In genomic region chr6:129423734-129424072, GRCm38 (mm10) we compare ENCODE assay signal across 9 mouse cellular contexts. TPM values are rescaled to one million over a fixed set of nuclear protein-coding genes. Genes with fewer than 3 reads are reported as not detected.
DNase-seq lines count a peak whose midpoint lies in the region; ATAC-seq and TF ChIP-seq lines count a peak whose summit lies in the region.
"Had no signal": no experiment of that assay in that cellular context is flagged by ENCODE, and none has a peak within 500 bp of the region (broad histone marks: within the 10 kb centered on the region; RNA-seq: fewer than 3 reads in every experiment).

No protein-coding gene starts in this region.

- intact Hi-C loops in heart, postnatal 25 days (cut with DNase I) = no loop called here

- no peak overlapping the region for H3K4me3 ChIP-seq in CH12.LX (replicated peaks in 1 of 3; ENCODE audit: low read depth in 2 of 3, low read length in 2 of 3, poor library complexity in 1 of 3)
- H3K4me3 ChIP-seq in forebrain, embryonic 13.5 days = no peak overlapping the region
- no peak overlapping the region for H3K4me3 ChIP-seq in liver, postnatal 0 days (ENCODE audit: low read depth, low read length)

- 12% methylated on average over 1 of the region's 1 CpGs for WGBS in forebrain, embryonic 13.5 days
- WGBS in liver, postnatal 0 days (ENCODE audit: insufficient replicate concordance) = 4% methylated on average over 1 of the region's 1 CpGs

- peak overlapping the region; percentile 29; the same call in 1 of the 2 replicates for H3K4me2 ChIP-seq in CH12.LX (ENCODE audit: insufficient read depth, low read depth, poor library complexity, severe bottlenecking)
- no peak overlapping the region; the same call in 1 of the 2 replicates for H3K4me2 ChIP-seq in forebrain, embryonic 13.5 days
- H3K4me2 ChIP-seq in liver, postnatal 0 days (ENCODE audit: low read depth, low read length) = no peak overlapping the region

- no peak overlapping the region for H3K27ac ChIP-seq in CH12.LX (ENCODE audit: insufficient read depth, low read depth)
- H3K27ac ChIP-seq in forebrain, embryonic 13.5 days = no peak overlapping the region
- no peak overlapping the region for H3K27ac ChIP-seq in liver, postnatal 0 days (ENCODE audit: low read depth)

- TF ChIP-seq EP300 in CH12.LX (IDR thresholded peaks at IDR 0.05; ENCODE audit: low read length) = no peak
- TF ChIP-seq EP300 in liver, postnatal 0 days (IDR thresholded peaks at IDR 0.05; ENCODE audit: low read depth) = no peak

- H3K36me3 ChIP-seq in CH12.LX (replicated peaks in 1 of 2; ENCODE audit: control insufficient read depth in 1 of 2, insufficient read depth in 1 of 2, low read length in 1 of 2) = no peaks in the 10 kb centered on the region
- H3K36me3 ChIP-seq in forebrain, embryonic 13.5 days (ENCODE audit: poor library complexity, severe bottlenecking) = no peaks in the 10 kb centered on the region
- no peaks in the 10 kb centered on the region for H3K36me3 ChIP-seq in liver, postnatal 0 days (replicated peaks; ENCODE audit: insufficient read depth, low read length)

- dilution Hi-C loops in CH12.LX (cut with MboI; ENCODE audit: extremely low pct_ligation_motif_present, extremely low pct_unique_long_range_greater_than_20kb, low sequenced_read_pairs) = no loop called here

- peak; percentile 70 to 98 for TF ChIP-seq CTCF in CH12.LX (conservative IDR thresholded peaks at IDR 0.05 in 1 of 2, IDR thresholded peaks at IDR 0.05 in 1 of 2; ENCODE audit: low read depth in 2 of 2, low read length in 2 of 2)
- peak; percentile 95 for TF ChIP-seq CTCF in liver, postnatal 0 days (IDR thresholded peaks at IDR 0.05; ENCODE audit: low read depth)

- DNase-seq in CH12.LX (ENCODE audit: extremely low read depth) = peak; percentile 57
- DNase-seq in c-Kit-positive CD71-positive TER-119-negative erythroid progenitor cells, embryonic 14.5 days (ENCODE audit: low read depth) = peak; percentile 60
- peak; percentile 54 for DNase-seq in heart, postnatal 25 days (ENCODE audit: low spot score)
- DNase-seq in layer of hippocampus, adult 11-12 months (ENCODE audit: low spot score) = peak; percentile 86
- peak; percentile 81 for DNase-seq in liver, postnatal 0 days
- DNase-seq in thymus, adult 18-20 months = peak; percentile 26 to 33

- H3K9me3 ChIP-seq in CH12.LX (replicated peaks; ENCODE audit: low read length) = no peaks in the 10 kb centered on the region
- H3K9me3 ChIP-seq in forebrain, embryonic 13.5 days (replicated peaks) = no peaks in the 10 kb centered on the region
- H3K9me3 ChIP-seq in liver, postnatal 0 days (ENCODE audit: low read length) = no peaks in the 10 kb centered on the region

- H3K79me2 ChIP-seq in CH12.LX (replicated peaks; ENCODE audit: control insufficient read depth, extremely low read depth, insufficient read depth, poor library complexity, severe bottlenecking) = no peaks in the 10 kb centered on the region

- TF ChIP-seq POLR2A in CH12.LX (IDR thresholded peaks at IDR 0.05; ENCODE audit: low read depth, low read length) = no peak

- no peak overlapping the region for H3K9ac ChIP-seq in CH12.LX (ENCODE audit: insufficient read depth, low read depth)
- no peak overlapping the region for H3K9ac ChIP-seq in forebrain, embryonic 13.5 days
- H3K9ac ChIP-seq in liver, postnatal 0 days (replicated peaks) = no peak overlapping the region

- H3K4me1 ChIP-seq in CH12.LX (ENCODE audit: control insufficient read depth in 1 of 2, insufficient read depth in 2 of 2) = peaks cover 0 to 15% of the 10 kb centered on the region in 2 experiments; a peak in 2 of 4 replicates
- H3K4me1 ChIP-seq in forebrain, embryonic 13.5 days = 0 out of 2 replicates have a peak, but pooled peaks cover 5% of the 10 kb centered on the region
- peaks cover 13% of the 10 kb centered on the region for H3K4me1 ChIP-seq in liver, postnatal 0 days (ENCODE audit: insufficient read depth)

- in situ Hi-C loops in CH12.LX (cut with MboI; ENCODE audit: low pct_ligation_motif_present, low pct_unique_long_range_greater_than_20kb, low sequenced_read_pairs) = no loop called here

- H3K27me3 ChIP-seq in CH12.LX (replicated peaks) = no peaks in the 10 kb centered on the region
- no peaks in the 10 kb centered on the region for H3K27me3 ChIP-seq in forebrain, embryonic 13.5 days
- no peaks in the 10 kb centered on the region for H3K27me3 ChIP-seq in liver, postnatal 0 days (ENCODE audit: insufficient read depth, low read length)

- peak; percentile 5 for TF ChIP-seq RAD21 in CH12.LX (IDR thresholded peaks at IDR 0.05; ENCODE audit: low read depth, low read length)

- ATAC-seq in forebrain, embryonic 13.5 days = peak; percentile 94
- ATAC-seq in liver, postnatal 0 days = peak; percentile 79
- peak; percentile 95 for ATAC-seq in neutrophil, adult 5-6 weeks (ENCODE audit: extremely low read depth, insufficient number of reproducible peaks, low FRiP score, poor library complexity, severe bottlenecking)

TF ChIP-seq in CH12.LX, 34 proteins besides CTCF, POLR2A, EP300 and RAD21:
- TF ChIP-seq UBTF (IDR thresholded peaks at IDR 0.05; ENCODE audit: low read depth, low read length) = no peak
- TF ChIP-seq GABPA (IDR thresholded peaks at IDR 0.05; ENCODE audit: insufficient replicate concordance, low read depth, low read length) = no peak
- TF ChIP-seq BHLHE40 (IDR thresholded peaks at IDR 0.05; ENCODE audit: low read depth, low read length) = no peak
- TF ChIP-seq MXI1 (IDR thresholded peaks at IDR 0.05; ENCODE audit: low read depth, low read length) = no peak
- TF ChIP-seq NRF1 (IDR thresholded peaks at IDR 0.05; ENCODE audit: low read depth, low read length) = no peak
- no peak for TF ChIP-seq JUN (IDR thresholded peaks at IDR 0.05; ENCODE audit: insufficient read depth, low read depth, low read length)
- no peak; the same call in 1 of the 2 replicates for TF ChIP-seq IRF4 (IDR thresholded peaks at IDR 0.05; ENCODE audit: low read depth, low read length)
- TF ChIP-seq USF2 (conservative IDR thresholded peaks at IDR 0.05; ENCODE audit: low read depth, low read length) = no peak
- TF ChIP-seq ZC3H11A (IDR thresholded peaks at IDR 0.05; ENCODE audit: low read depth, low read length) = no peak
- TF ChIP-seq MAX (IDR thresholded peaks at IDR 0.05; ENCODE audit: low read length) = no peak
- TF ChIP-seq SIN3A (IDR thresholded peaks at IDR 0.05; ENCODE audit: low read length) = no peak
- TF ChIP-seq POLR2AphosphoS2 (IDR thresholded peaks at IDR 0.05; ENCODE audit: low read depth, low read length) = no peak
- TF ChIP-seq CHD2 (IDR thresholded peaks at IDR 0.05; ENCODE audit: low read length) = no peak
- TF ChIP-seq USF1 (IDR thresholded peaks at IDR 0.05; ENCODE audit: low read depth, low read length) = no peak
- TF ChIP-seq ZNF384 (IDR thresholded peaks at IDR 0.05; ENCODE audit: low read depth, low read length) = no peak
- no peak for TF ChIP-seq SMC3 (IDR thresholded peaks at IDR 0.05; ENCODE audit: low read depth, low read length)
- no peak for TF ChIP-seq E2F4 (IDR thresholded peaks at IDR 0.05; ENCODE audit: insufficient replicate concordance, low read depth, low read length)
- TF ChIP-seq HCFC1 (IDR thresholded peaks at IDR 0.05; ENCODE audit: low read depth, low read length) = no peak
- TF ChIP-seq KAT2A (IDR thresholded peaks at IDR 0.05; ENCODE audit: insufficient replicate concordance, low read length) = no peak

RNA-seq across cellular contexts. Expression of gene Clec9a, which starts 15.0 kb away (rescaled TPM):
- total RNA-seq in CH12.LX (2012; rRNA removed) (not detected in 2 replicates), CH12.LX (2014; rRNA removed) (not detected in 2 replicates)
- not detected in 2 replicates for polyA plus RNA-seq in CH12.LX (2012; ENCODE audit: insufficient read length, low read depth)
- polyA plus RNA-seq in forebrain, embryonic 13.5 days (2015; fragmentation: Nextera tagmentation; extraction: Ambion mirVana) = 0.05 and 0.15 TPM in 2 replicates
- total RNA-seq in heart, postnatal 25 days (2021) = under 1 TPM in 1 of 2 experiments, not detected in 1; 0.28 TPM
- 0.56 and 0.92 TPM in 2 replicates for polyA plus RNA-seq in liver, postnatal 0 days (2015; fragmentation: Nextera tagmentation; extraction: Ambion mirVana)
- total RNA-seq in neutrophil, adult 5-6 weeks (2017) = 4.3 and 5.4 TPM in 2 replicates

RNA-seq across cellular contexts. Expression of gene Clec1b, which starts 26.6 kb away (rescaled TPM):
- total RNA-seq in CH12.LX (2012; rRNA removed) (not detected in 2 replicates), CH12.LX (2014; rRNA removed) (not detected in 2 replicates)
- polyA plus RNA-seq in CH12.LX (2012; ENCODE audit: insufficient read length, low read depth) = not detected in 2 replicates
- polyA plus RNA-seq in forebrain, embryonic 13.5 days (2015; fragmentation: Nextera tagmentation; extraction: Ambion mirVana) = 3.6 and 4.8 TPM in 2 replicates
- 1 to 10 TPM in 1 of 2 experiments, under 1 TPM in 1; 0.81 to 2.2 TPM for total RNA-seq in heart, postnatal 25 days (2021)
- 53.8 and 56.0 TPM in 2 replicates for polyA plus RNA-seq in liver, postnatal 0 days (2015; fragmentation: Nextera tagmentation; extraction: Ambion mirVana)
- 32.7 and 39.8 TPM in 2 replicates for total RNA-seq in neutrophil, adult 5-6 weeks (2017)
- polyA plus RNA-seq: gonadal fat pad, adult 2 months had no signal

RNA-seq across cellular contexts. Expression of gene Clec1a, which starts 28.1 kb away (rescaled TPM):
- total RNA-seq in CH12.LX (2012; rRNA removed) (not detected in 2 replicates), CH12.LX (2014; rRNA removed) (not detected in 2 replicates)
- not detected in 2 replicates for polyA plus RNA-seq in CH12.LX (2012; ENCODE audit: insufficient read length, low read depth)
- 0.89 and 1.1 TPM in 2 replicates for polyA plus RNA-seq in forebrain, embryonic 13.5 days (2015; fragmentation: Nextera tagmentation; extraction: Ambion mirVana)
- total RNA-seq in heart, postnatal 25 days (2021) = 10 to 100 TPM; 10.2 to 11.3 TPM
- polyA plus RNA-seq in liver, postnatal 0 days (2015; fragmentation: Nextera tagmentation; extraction: Ambion mirVana) = 0.65 and 1.0 TPM in 2 replicates
- 3.6 and 4.3 TPM in 2 replicates for total RNA-seq in neutrophil, adult 5-6 weeks (2017)

RNA-seq across cellular contexts. Expression of gene Clec12b, which starts 38.0 kb away (rescaled TPM):
- total RNA-seq in CH12.LX (2012; rRNA removed) (not detected in 2 replicates), CH12.LX (2014; rRNA removed) (not detected in 2 replicates)
- polyA plus RNA-seq in CH12.LX (2012; ENCODE audit: insufficient read length, low read depth) = not detected in 2 replicates
- polyA plus RNA-seq in forebrain, embryonic 13.5 days (2015; fragmentation: Nextera tagmentation; extraction: Ambion mirVana) = 0.12 TPM in 1 of 2 replicates, not detected in the other
- total RNA-seq in heart, postnatal 25 days (2021) = under 1 TPM; 0.22 to 0.31 TPM
- 0.11 TPM in 1 of 2 replicates, not detected in the other for polyA plus RNA-seq in liver, postnatal 0 days (2015; fragmentation: Nextera tagmentation; extraction: Ambion mirVana)
- 1.2 and 1.7 TPM in 2 replicates for total RNA-seq in neutrophil, adult 5-6 weeks (2017)

Comparison
In these comparisons a context has a peak if more than half of its experiments do, and no peak if none do; other contexts are left out.
1. DNase-seq: peak in every context shown above with its lines; median percentile 86 in layer of hippocampus, adult 11-12 months; 81 in liver, postnatal 0 days; 60 in c-Kit-positive CD71-positive TER-119-negative erythroid progenitor cells, embryonic 14.5 days; 57 in CH12.LX; 54 in heart, postnatal 25 days; 30 in thymus, adult 18-20 months.
2. RNA of gene Clec1b, which starts 26.6 kb away (total RNA-seq): 32.7 to 39.8 TPM in neutrophil, adult 5-6 weeks; 0.81 to 2.2 TPM in heart, postnatal 25 days and not detected in CH12.LX; every median in the first group is over 10 times any median in the second.
3. Peak in every context shown above with its lines, with median percentiles within 50 percentile points of each other: ATAC-seq.